Mouse (Mus musculus): Measurements from ENCODE around the gene Gm11492. TPM values are rescaled to one million over a fixed set of nuclear protein-coding genes. Genes with fewer than 3 reads are reported as not detected.
A peak's percentile ranks its signal among the peaks of the same experiment; 100 is the strongest.

Gm11492 gene
- polyA plus RNA-seq, 1 experiment from 2014 or later: not detected

GRCm38 (mm10) chr11:87531695-87532094 lies 34.8 kb upstream of the Gm11492 start:
- Histone ChIP-seq H3K9me3 (ENCODE audit: low read length) (no peaks in the 10 kb centered on the region), H3K4me1 (ENCODE audit: insufficient read depth) (no peaks in the 10 kb centered on the region), H3K4me3 (ENCODE audit: low read depth, low read length) (no peak overlapping the region), H3K36me3 (replicated peaks; ENCODE audit: insufficient read depth, low read length) (no peaks in the 10 kb centered on the region), H3K9ac (replicated peaks) (no peak overlapping the region), H3K27ac (ENCODE audit: low read depth) (no peak overlapping the region), H3K4me2 (ENCODE audit: low read depth, low read length) (no peak overlapping the region), H3K27me3 (ENCODE audit: insufficient read depth, low read length) (no peaks in the 10 kb centered on the region)
- WGBS (ENCODE audit: insufficient replicate concordance): 56% methylated on average over 6 of the region's 6 CpGs
- DNase-seq (no peak), ATAC-seq (no peak)
- TF ChIP-seq CTCF (IDR thresholded peaks at IDR 0.05; ENCODE audit: low read depth): peak; percentile 42
- no peak for TF ChIP-seq EP300 (IDR thresholded peaks at IDR 0.05; ENCODE audit: low read depth)

DNA sequence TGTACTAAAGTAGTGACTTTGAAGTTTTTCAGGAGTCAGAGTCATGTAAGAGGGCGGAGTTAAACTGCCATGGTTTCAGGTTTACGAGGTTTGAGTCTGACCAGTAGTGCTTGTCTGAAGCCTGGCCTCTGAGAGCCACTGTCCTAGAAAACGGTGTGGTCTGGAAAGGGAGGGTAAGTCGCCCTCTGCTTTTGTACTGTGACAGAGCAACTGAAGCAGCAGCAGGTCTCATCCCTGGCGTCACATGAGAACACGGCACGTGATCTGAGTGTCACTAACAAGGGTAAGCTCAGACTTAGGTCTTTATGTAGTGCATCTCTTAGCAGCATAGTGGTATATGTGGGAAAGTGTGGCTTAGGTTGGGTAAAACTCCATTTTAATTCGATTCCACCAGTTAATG lies 24.2 kb upstream of the Gm11492 start:
- H3K4me3 ChIP-seq (ENCODE audit: low read depth, low read length): no peak overlapping the region
- TF ChIP-seq CTCF (IDR thresholded peaks at IDR 0.05; ENCODE audit: low read depth): no peak
- TF ChIP-seq EP300 (IDR thresholded peaks at IDR 0.05; ENCODE audit: low read depth): no peak
- H3K27me3 ChIP-seq (ENCODE audit: insufficient read depth, low read length): no peaks in the 10 kb centered on the region
- H3K9me3 ChIP-seq (ENCODE audit: low read length): no peaks in the 10 kb centered on the region
- 55% methylated on average over 8 of the region's 8 CpGs for WGBS (ENCODE audit: insufficient replicate concordance)
- no peaks in the 10 kb centered on the region for H3K36me3 ChIP-seq (replicated peaks; ENCODE audit: insufficient read depth, low read length)
- no peak overlapping the region for H3K4me2 ChIP-seq (ENCODE audit: low read depth, low read length)
- DNase-seq (no peak), ATAC-seq (no peak)
- no peaks in the 10 kb centered on the region for H3K4me1 ChIP-seq (ENCODE audit: insufficient read depth)
- no peak overlapping the region for H3K9ac ChIP-seq (replicated peaks)
- H3K27ac ChIP-seq (ENCODE audit: low read depth): no peak overlapping the region

GRCm38 (mm10) chr11:87542906-87543305 lies 23.5 kb upstream of the Gm11492 start:
- ATAC-seq: no peak
- H3K36me3 ChIP-seq (replicated peaks; ENCODE audit: insufficient read depth, low read length): no peaks in the 10 kb centered on the region
- H3K4me2 ChIP-seq (ENCODE audit: low read depth, low read length): no peak overlapping the region
- no peaks in the 10 kb centered on the region for H3K27me3 ChIP-seq (ENCODE audit: insufficient read depth, low read length)
- no peak for TF ChIP-seq CTCF (IDR thresholded peaks at IDR 0.05; ENCODE audit: low read depth)
- TF ChIP-seq EP300 (IDR thresholded peaks at IDR 0.05; ENCODE audit: low read depth): no peak
- H3K4me1 ChIP-seq (ENCODE audit: insufficient read depth): no peaks in the 10 kb centered on the region
- no peaks in the 10 kb centered on the region for H3K9me3 ChIP-seq (ENCODE audit: low read length)
- no peak for DNase-seq
- H3K4me3 ChIP-seq (ENCODE audit: low read depth, low read length): no peak overlapping the region
- H3K27ac ChIP-seq (ENCODE audit: low read depth): no peak overlapping the region
- 51% methylated on average over 3 of the region's 3 CpGs for WGBS (ENCODE audit: insufficient replicate concordance)
- H3K9ac ChIP-seq (replicated peaks): no peak overlapping the region

- no peaks in the 10 kb centered on the region for H3K27me3 ChIP-seq (ENCODE audit: insufficient read depth, low read length)
- no peaks in the 10 kb centered on the region for H3K9me3 ChIP-seq (ENCODE audit: low read length)
- H3K4me3 ChIP-seq (ENCODE audit: low read depth, low read length): no peak overlapping the region
- H3K27ac ChIP-seq (ENCODE audit: low read depth): no peak overlapping the region
- DNase-seq (no peak), ATAC-seq (no peak)
- WGBS (ENCODE audit: insufficient replicate concordance): 70% methylated on average over 4 of the region's 4 CpGs
- TF ChIP-seq CTCF (IDR thresholded peaks at IDR 0.05; ENCODE audit: low read depth): no peak
- no peak for TF ChIP-seq EP300 (IDR thresholded peaks at IDR 0.05; ENCODE audit: low read depth)
- H3K9ac ChIP-seq (replicated peaks): no peak overlapping the region
- no peak overlapping the region for H3K4me2 ChIP-seq (ENCODE audit: low read depth, low read length)
- H3K4me1 ChIP-seq (ENCODE audit: insufficient read depth): no peaks in the 10 kb centered on the region
- no peaks in the 10 kb centered on the region for H3K36me3 ChIP-seq (replicated peaks; ENCODE audit: insufficient read depth, low read length)
Observed at GRCm38 (mm10) chr11:87553342-87553741, 13.1 kb upstream of the Gm11492 start.

DNA sequence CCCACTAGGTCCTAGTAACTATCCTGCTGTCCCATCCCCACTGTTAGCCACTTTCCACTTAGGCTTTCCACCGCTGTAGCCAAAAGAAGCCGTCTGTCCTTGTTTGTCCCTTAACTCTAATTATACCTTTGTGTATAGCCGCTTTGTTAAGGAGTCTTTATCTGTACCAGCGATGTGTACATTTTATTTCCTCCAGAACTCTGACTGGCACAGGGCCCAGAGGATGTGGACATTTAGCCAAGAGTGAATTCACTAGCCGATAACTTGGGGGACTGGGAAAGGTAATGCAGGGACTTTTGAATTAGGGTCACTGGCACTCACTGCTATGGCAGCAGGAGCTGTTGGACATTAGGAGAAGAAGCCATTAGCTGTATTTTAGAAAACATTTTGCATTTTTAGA lies 12.1 kb upstream of the Gm11492 start:
- WGBS (ENCODE audit: insufficient replicate concordance): 59% methylated on average over 5 of the region's 5 CpGs
- no peak for TF ChIP-seq CTCF (IDR thresholded peaks at IDR 0.05; ENCODE audit: low read depth)
- TF ChIP-seq EP300 (IDR thresholded peaks at IDR 0.05; ENCODE audit: low read depth): no peak
- Histone ChIP-seq H3K27me3 (ENCODE audit: insufficient read depth, low read length) (no peaks in the 10 kb centered on the region), H3K4me3 (ENCODE audit: low read depth, low read length) (no peak overlapping the region), H3K4me1 (ENCODE audit: insufficient read depth) (no peaks in the 10 kb centered on the region), H3K36me3 (replicated peaks; ENCODE audit: insufficient read depth, low read length) (no peaks in the 10 kb centered on the region), H3K4me2 (ENCODE audit: low read depth, low read length) (no peak overlapping the region), H3K27ac (ENCODE audit: low read depth) (no peak overlapping the region), H3K9me3 (ENCODE audit: low read length) (no peaks in the 10 kb centered on the region), H3K9ac (replicated peaks) (no peak overlapping the region)
- no peak for ATAC-seq
- no peak for DNase-seq

- no peak for TF ChIP-seq EP300 (IDR thresholded peaks at IDR 0.05; ENCODE audit: low read depth)
- TF ChIP-seq CTCF (IDR thresholded peaks at IDR 0.05; ENCODE audit: low read depth): no peak
- H3K27ac ChIP-seq (ENCODE audit: low read depth): no peak overlapping the region
- ATAC-seq: no peak
Observed at GRCm38 (mm10) chr11:87555106-87555703, 11.2 kb upstream of the Gm11492 start.

DNA sequence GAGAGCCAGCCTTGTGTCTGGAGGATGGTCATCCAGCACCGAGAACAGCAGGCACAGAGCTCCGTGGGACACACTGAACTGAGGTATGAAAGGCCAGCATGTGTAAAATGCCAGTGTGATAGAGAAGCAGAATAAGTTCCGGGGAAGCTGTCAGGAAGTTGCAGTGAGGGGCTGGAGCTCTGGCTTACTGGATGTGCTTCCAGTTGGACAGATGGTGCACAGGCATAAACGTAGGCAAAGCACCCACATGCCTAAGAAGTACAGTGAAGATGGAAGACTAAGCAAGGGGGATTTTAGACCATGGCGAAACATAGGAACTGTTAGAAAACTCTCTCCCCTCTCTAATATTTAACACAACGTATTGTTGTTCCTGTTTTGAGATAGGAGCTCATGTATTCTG lies 5.2 kb upstream of the Gm11492 start:
- Histone ChIP-seq H3K27ac (ENCODE audit: low read depth) (no peak overlapping the region), H3K9me3 (ENCODE audit: low read length) (no peaks in the 10 kb centered on the region), H3K36me3 (replicated peaks; ENCODE audit: insufficient read depth, low read length) (no peaks in the 10 kb centered on the region), H3K4me3 (ENCODE audit: low read depth, low read length) (no peak overlapping the region), H3K4me1 (ENCODE audit: insufficient read depth) (no peaks in the 10 kb centered on the region), H3K27me3 (ENCODE audit: insufficient read depth, low read length) (no peaks in the 10 kb centered on the region), H3K9ac (replicated peaks) (no peak overlapping the region), H3K4me2 (ENCODE audit: low read depth, low read length) (no peak overlapping the region)
- no peak for TF ChIP-seq EP300 (IDR thresholded peaks at IDR 0.05; ENCODE audit: low read depth)
- ATAC-seq (no peak), DNase-seq (no peak)
- 54% methylated on average over 6 of the region's 6 CpGs for WGBS (ENCODE audit: insufficient replicate concordance)

More at GRCm38 (mm10) chr11:87555106-87555703, 11.2 kb upstream of the Gm11492 start:
- Histone ChIP-seq H3K4me3 (ENCODE audit: low read depth, low read length) (no peak overlapping the region), H3K9ac (replicated peaks) (no peak overlapping the region), H3K36me3 (replicated peaks; ENCODE audit: insufficient read depth, low read length) (no peaks in the 10 kb centered on the region), H3K9me3 (ENCODE audit: low read length) (no peaks in the 10 kb centered on the region), H3K4me2 (ENCODE audit: low read depth, low read length) (no peak overlapping the region), H3K4me1 (ENCODE audit: insufficient read depth) (no peaks in the 10 kb centered on the region), H3K27me3 (ENCODE audit: insufficient read depth, low read length) (no peaks in the 10 kb centered on the region)
- WGBS (ENCODE audit: insufficient replicate concordance): 23% methylated on average over 2 of the region's 2 CpGs
- no peak for DNase-seq

All from liver, postnatal 0 days (tissue).